In genomic region chr14:73388546-73388945, GRCm38 (mm10) we compare ENCODE assay signal across 8 mouse cellular contexts. TPM values are rescaled to one million over a fixed set of nuclear protein-coding genes. Genes with fewer than 3 reads are reported as not detected.
A peak's percentile ranks its signal among the peaks of the same experiment; 100 is the strongest.
DNase-seq lines count a peak whose midpoint lies in the region; ATAC-seq lines count a peak whose summit lies in the region.

No protein-coding gene starts in this region.

- no peak overlapping the region for H3K4me3 ChIP-seq in forebrain, embryonic 12.5 days (replicated peaks)
- H3K4me3 ChIP-seq in forebrain, embryonic 13.5 days, result no peak overlapping the region
- H3K4me3 ChIP-seq in heart, embryonic 15.5 days, result no peak overlapping the region
- no peak overlapping the region for H3K4me3 ChIP-seq in liver, embryonic 11.5 days (ENCODE audit: low read depth, low read length)

- H3K4me1 ChIP-seq in forebrain, embryonic 12.5 days, result peaks cover 23% of the 10 kb centered on the region
- peaks cover 20% of the 10 kb centered on the region for H3K4me1 ChIP-seq in forebrain, embryonic 13.5 days
- peaks cover 32% of the 10 kb centered on the region for H3K4me1 ChIP-seq in heart, embryonic 15.5 days (replicated peaks)
- peaks cover 7% of the 10 kb centered on the region for H3K4me1 ChIP-seq in liver, embryonic 11.5 days (replicated peaks; ENCODE audit: control insufficient read depth, insufficient read depth, low read length)

- no peaks in the 10 kb centered on the region for H3K36me3 ChIP-seq in forebrain, embryonic 12.5 days (replicated peaks)
- no peaks in the 10 kb centered on the region for H3K36me3 ChIP-seq in forebrain, embryonic 13.5 days (ENCODE audit: poor library complexity, severe bottlenecking)
- no peaks in the 10 kb centered on the region for H3K36me3 ChIP-seq in heart, embryonic 15.5 days
- no peaks in the 10 kb centered on the region for H3K36me3 ChIP-seq in liver, embryonic 11.5 days (ENCODE audit: control insufficient read depth, insufficient read depth, low read length)

- H3K9ac ChIP-seq in forebrain, embryonic 12.5 days, result no peak overlapping the region
- H3K9ac ChIP-seq in forebrain, embryonic 13.5 days, result no peak overlapping the region
- H3K9ac ChIP-seq in heart, embryonic 15.5 days, result no peak overlapping the region
- no peak overlapping the region for H3K9ac ChIP-seq in liver, embryonic 11.5 days (ENCODE audit: low read depth, low read length)

- 60% methylated on average over 7 of the region's 7 CpGs for WGBS in forebrain, embryonic 12.5 days
- WGBS in forebrain, embryonic 13.5 days, result 59% methylated on average over 7 of the region's 7 CpGs
- 25% methylated on average over 7 of the region's 7 CpGs for whole genome bisulfite sequencing in heart, embryonic 15.5 days
- 57% methylated on average over 7 of the region's 7 CpGs for WGBS in liver, embryonic 11.5 days

- H3K27ac ChIP-seq in forebrain, embryonic 12.5 days, result 0 out of 2 replicates have a peak overlapping the region, but pooled peaks have one; percentile 50
- H3K27ac ChIP-seq in forebrain, embryonic 13.5 days, result no peak overlapping the region
- H3K27ac ChIP-seq in heart, embryonic 15.5 days, result peak overlapping the region; percentile 83
- H3K27ac ChIP-seq in liver, embryonic 11.5 days (ENCODE audit: low read depth, low read length), result 0 out of 2 replicates have a peak overlapping the region, but pooled peaks have one; percentile 36

- DNase-seq in adipocyte (ENCODE audit: low spot score), result peak; percentile 96
- no peak for DNase-seq in liver, embryonic 11.5 days (ENCODE audit: low spot score)
- DNase-seq in ovary, adult 18-20 months (ENCODE audit: low spot score), result peak; percentile 84
- no peak for DNase-seq in c-Kit-positive CD71-positive TER-119-positive erythroid progenitor cells, embryonic 14.5 days (ENCODE audit: low spot score)
- DNase-seq in testis, postnatal 10 days (ENCODE audit: low spot score), result no peak

- peaks cover 11% of the 10 kb centered on the region; the same call in 1 of the 2 replicates for H3K27me3 ChIP-seq in forebrain, embryonic 12.5 days
- no peaks in the 10 kb centered on the region for H3K27me3 ChIP-seq in forebrain, embryonic 13.5 days
- no peaks in the 10 kb centered on the region for H3K27me3 ChIP-seq in heart, embryonic 15.5 days
- H3K27me3 ChIP-seq in liver, embryonic 11.5 days (replicated peaks; ENCODE audit: control insufficient read depth, insufficient read depth, low read length), result no peaks in the 10 kb centered on the region

- ATAC-seq in forebrain, embryonic 12.5 days (ENCODE audit: low FRiP score), result no peak
- ATAC-seq in forebrain, embryonic 13.5 days, result no peak
- ATAC-seq in heart, embryonic 15.5 days (replicated peaks; ENCODE audit: insufficient number of reproducible peaks, insufficient read depth, low FRiP score, low read depth), result peak; percentile 37; the same call in 1 of the 2 replicates
- ATAC-seq in liver, embryonic 11.5 days (replicated peaks; ENCODE audit: low FRiP score), result no peak

- H3K9me3 ChIP-seq in forebrain, embryonic 12.5 days, result no peaks in the 10 kb centered on the region
- no peaks in the 10 kb centered on the region for H3K9me3 ChIP-seq in forebrain, embryonic 13.5 days (replicated peaks)
- no peaks in the 10 kb centered on the region for H3K9me3 ChIP-seq in heart, embryonic 15.5 days (replicated peaks)
- H3K9me3 ChIP-seq in liver, embryonic 11.5 days (ENCODE audit: control insufficient read depth, low read length), result no peaks in the 10 kb centered on the region

- H3K4me2 ChIP-seq in forebrain, embryonic 12.5 days, result no peak overlapping the region
- no peak overlapping the region for H3K4me2 ChIP-seq in forebrain, embryonic 13.5 days
- no peak overlapping the region for H3K4me2 ChIP-seq in heart, embryonic 15.5 days
- H3K4me2 ChIP-seq in liver, embryonic 11.5 days, result no peak overlapping the region

RNA-seq across cellular contexts. Expression of gene Itm2b, which starts 3.5 kb away (rescaled TPM):
- 334 and 364 TPM in 2 replicates for polyA plus RNA-seq in forebrain, embryonic 12.5 days (2016; fragmentation: Nextera tagmentation; extraction: Ambion mirVana)
- polyA plus RNA-seq in forebrain, embryonic 13.5 days (2015; fragmentation: Nextera tagmentation; extraction: Ambion mirVana), result 450 and 508 TPM in 2 replicates
- polyA plus RNA-seq in heart, embryonic 15.5 days (2015; fragmentation: Nextera tagmentation; extraction: Ambion mirVana), result 728 and 777 TPM in 2 replicates
- polyA plus RNA-seq in liver, embryonic 11.5 days (2014; fragmentation: Nextera tagmentation; extraction: Ambion mirVana), result 516 and 518 TPM in 2 replicates

Comparison
In these comparisons a context has a peak if more than half of its experiments do, and no peak if none do; other contexts are left out.
1. DNase-seq: peak in adipocyte (single experiment) and ovary, adult 18-20 months (single experiment); none in liver, embryonic 11.5 days (single experiment), c-Kit-positive CD71-positive TER-119-positive erythroid progenitor cells, embryonic 14.5 days (single experiment) and testis, postnatal 10 days (single experiment).